Comparison of ENCODE assay signal across 7 mouse cellular contexts in the genomic region with DNA sequence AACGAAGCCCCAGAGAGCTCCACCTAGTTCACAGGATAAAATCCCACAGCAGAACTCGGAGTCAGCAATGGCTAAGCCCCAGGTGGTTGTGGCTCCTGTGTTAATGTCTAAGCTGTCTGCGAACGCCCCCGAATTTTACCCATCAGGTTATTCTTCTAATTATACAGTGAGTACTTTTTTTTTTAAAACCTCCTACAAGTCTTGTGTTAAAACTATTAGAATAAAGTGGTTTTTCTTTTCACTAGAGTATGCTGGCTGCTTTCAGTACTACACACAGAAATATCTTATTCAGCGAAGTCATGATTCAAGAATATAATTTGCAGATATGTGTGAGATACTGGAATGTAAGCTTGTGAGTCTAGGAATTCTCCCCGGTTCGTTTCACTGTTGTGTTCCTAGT. TPM values are rescaled to one million over a fixed set of nuclear protein-coding genes. Genes with fewer than 3 reads are reported as not detected.
DNase-seq lines count a peak whose midpoint lies in the region; ATAC-seq and TF ChIP-seq lines count a peak whose summit lies in the region.

No protein-coding gene starts in this region.

- no peaks in the 10 kb centered on the region for H3K9me3 ChIP-seq in hindbrain, embryonic 13.5 days
- H3K9me3 ChIP-seq in liver, embryonic 14.5 days (ENCODE audit: control insufficient read depth, low read length), result no peaks in the 10 kb centered on the region

- H3K4me2 ChIP-seq in hindbrain, embryonic 13.5 days, result peak overlapping the region; percentile 71
- H3K4me2 ChIP-seq in liver, embryonic 14.5 days (ENCODE audit: low read depth), result peak overlapping the region; percentile 93

- ATAC-seq in hindbrain, embryonic 13.5 days (ENCODE audit: low FRiP score), result no peak
- no peak for ATAC-seq in liver, embryonic 14.5 days (ENCODE audit: insufficient read depth)

- WGBS in hindbrain, embryonic 13.5 days, result 19% methylated on average over 8 of the region's 8 CpGs
- WGBS in liver, embryonic 14.5 days (ENCODE audit: insufficient replicate concordance), result 30% methylated on average over 8 of the region's 8 CpGs

- peak overlapping the region; percentile 98 for H3K4me3 ChIP-seq in hindbrain, embryonic 13.5 days
- peak overlapping the region; percentile 37 to 96; a peak in 3 of 4 replicates for H3K4me3 ChIP-seq in liver, embryonic 14.5 days (ENCODE audit: insufficient read depth in 1 of 2, low read depth in 2 of 2, low read length in 2 of 2)

- TF ChIP-seq EP300 in liver, embryonic 14.5 days (IDR thresholded peaks at IDR 0.05; ENCODE audit: low read depth), result no peak

- H3K27ac ChIP-seq in hindbrain, embryonic 13.5 days, result peak overlapping the region; percentile 98
- no peak overlapping the region for H3K27ac ChIP-seq in liver, embryonic 14.5 days

- H3K4me1 ChIP-seq in hindbrain, embryonic 13.5 days (replicated peaks), result peaks cover 38% of the 10 kb centered on the region
- H3K4me1 ChIP-seq in liver, embryonic 14.5 days (replicated peaks; ENCODE audit: control insufficient read depth in 2 of 2, insufficient read depth in 2 of 2, low read length in 1 of 2), result peaks cover 4 to 5% of the 10 kb centered on the region in 2 experiments; a peak in 1 of 4 replicates

- peak; percentile 40 for DNase-seq in retina, embryonic 14.5 days (ENCODE audit: low spot score)
- no peak for DNase-seq in retina, postnatal 1 day
- peak; percentile 40 for DNase-seq in embryo, embryonic 11 days
- no peak for DNase-seq in liver, embryonic 14.5 days (ENCODE audit: low read depth in 3 of 3, low spot score in 3 of 3)
- peak; percentile 11 for DNase-seq in yolk sac, embryonic 10.5 days (ENCODE audit: low spot score)
- no peak for DNase-seq in spleen, adult 18-20 months

- H3K27me3 ChIP-seq in hindbrain, embryonic 13.5 days, result no peaks in the 10 kb centered on the region
- no peaks in the 10 kb centered on the region for H3K27me3 ChIP-seq in liver, embryonic 14.5 days (ENCODE audit: control insufficient read depth, insufficient read depth, low read length)

- TF ChIP-seq CTCF in liver, embryonic 14.5 days (IDR thresholded peaks at IDR 0.05; ENCODE audit: low read depth), result no peak

- H3K36me3 ChIP-seq in hindbrain, embryonic 13.5 days, result peaks cover 8% of the 10 kb centered on the region; the same call in 1 of the 2 replicates
- peaks cover 3% of the 10 kb centered on the region; the same call in 1 of the 2 replicates for H3K36me3 ChIP-seq in liver, embryonic 14.5 days (replicated peaks; ENCODE audit: control insufficient read depth, insufficient read depth, low read depth)

- peak overlapping the region; percentile 100 for H3K9ac ChIP-seq in hindbrain, embryonic 13.5 days
- peak overlapping the region; percentile 58 for H3K9ac ChIP-seq in liver, embryonic 14.5 days (replicated peaks)

RNA-seq across cellular contexts. Expression of a gene that starts 1.8 kb away (rescaled TPM):
- polyA plus RNA-seq in hindbrain, embryonic 13.5 days (2015; fragmentation: Nextera tagmentation; extraction: Ambion mirVana), result 186 and 188 TPM in 2 replicates
- polyA plus RNA-seq in liver, embryonic 14.5 days (2012; rRNA removed), result 6.1 and 9.5 TPM in 2 replicates
- polyA plus RNA-seq in liver, embryonic 14.5 days (2014; fragmentation: Nextera tagmentation; extraction: Ambion mirVana), result 19.1 and 20.1 TPM in 2 replicates

RNA-seq across cellular contexts. Expression of a gene that starts 32.4 kb away (rescaled TPM):
- 111 and 117 TPM in 2 replicates for polyA plus RNA-seq in hindbrain, embryonic 13.5 days (2015; fragmentation: Nextera tagmentation; extraction: Ambion mirVana)
- 16.1 and 19.5 TPM in 2 replicates for polyA plus RNA-seq in liver, embryonic 14.5 days (2012; rRNA removed)
- 14.9 and 19.2 TPM in 2 replicates for polyA plus RNA-seq in liver, embryonic 14.5 days (2014; fragmentation: Nextera tagmentation; extraction: Ambion mirVana)

RNA-seq across cellular contexts. Expression of a gene that starts 57.7 kb away (rescaled TPM):
- polyA plus RNA-seq in hindbrain, embryonic 13.5 days (2015; fragmentation: Nextera tagmentation; extraction: Ambion mirVana), result 3.3 and 5.0 TPM in 2 replicates
- 0.84 and 0.88 TPM in 2 replicates for polyA plus RNA-seq in liver, embryonic 14.5 days (2012; rRNA removed)
- polyA plus RNA-seq in liver, embryonic 14.5 days (2014; fragmentation: Nextera tagmentation; extraction: Ambion mirVana), result 0.37 and 0.38 TPM in 2 replicates

RNA-seq across cellular contexts. Expression of a gene that starts 58.0 kb away (rescaled TPM):
- 2.0 and 2.1 TPM in 2 replicates for polyA plus RNA-seq in hindbrain, embryonic 13.5 days (2015; fragmentation: Nextera tagmentation; extraction: Ambion mirVana)
- polyA plus RNA-seq in liver, embryonic 14.5 days (2012; rRNA removed), result 0.11 and 0.31 TPM in 2 replicates
- 0.13 and 0.56 TPM in 2 replicates for polyA plus RNA-seq in liver, embryonic 14.5 days (2014; fragmentation: Nextera tagmentation; extraction: Ambion mirVana)

Comparison
In these comparisons a context has a peak if more than half of its experiments do, and no peak if none do; other contexts are left out.
1. DNase-seq: peak in retina, embryonic 14.5 days (single experiment), embryo, embryonic 11 days (single experiment) and yolk sac, embryonic 10.5 days (single experiment); none in retina, postnatal 1 day (single experiment), liver, embryonic 14.5 days (0 of 3) and spleen, adult 18-20 months (0 of 2).